Mouse (Mus musculus) liver, embryonic 14.5 days (tissue): ENCODE data around the gene Scarb2. TPM values are rescaled to one million over a fixed set of nuclear protein-coding genes. Genes with fewer than 3 reads are reported as not detected.
A peak's percentile ranks its signal among the peaks of the same experiment; 100 is the strongest.

ENCODE experiments used
- ATAC-seq: fragments of 200-750 bp; cut with Nextera tagmentation; 2 replicates; pipeline ENCODE4 v1.8.0; 2017; ENCODE audit warnings: moderate number of reproducible peaks, mild to moderate bottlenecking, moderate library complexity; ENCODE audit not compliant: insufficient read depth
- DNase-seq, 3 experiments: peaks; one replicate each; pipeline ENCODE4 v3.0.0-alpha.2; 2012 to 2013; ENCODE audit warnings: low read depth in 3 of 3, low spot score in 3 of 3
- H3K27ac ChIP-seq: fragments of 300-500 bp; sonication (generic); 2 replicates; pipeline ENCODE4 v1.5.1; 2014; ENCODE audit warnings: moderate library complexity, mild to moderate bottlenecking, control low read depth, inconsistent platforms
- H3K27me3 ChIP-seq: fragments of 300-500 bp; sonication (generic); 2 replicates; pipeline ENCODE4 v1.6.1; 2014; ENCODE audit warnings: mild to moderate bottlenecking, low read length, moderate library complexity; ENCODE audit not compliant: control insufficient read depth, insufficient read depth
- H3K36me3 ChIP-seq: fragments of 300-500 bp; sonication (generic); replicated peaks from 2 replicates; pipeline ENCODE4 v1.6.1; 2014; ENCODE audit warnings: low read depth; ENCODE audit not compliant: control insufficient read depth, insufficient read depth
- H3K4me1 ChIP-seq, 2 experiments: fragments of 200-500 bp in 1 of 2; fragments of 300-500 bp in 1 of 2; sonication (generic) in 1 of 2; replicated peaks; 2 replicates each; pipeline ENCODE4 v1.6.1; 2012 to 2014; ENCODE audit warnings: antibody characterized with exemption in 1 of 2, inconsistent platforms in 1 of 2, low read length in 1 of 2; ENCODE audit not compliant: control insufficient read depth in 2 of 2, insufficient read depth in 2 of 2
- H3K4me2 ChIP-seq: fragments of 300-500 bp; sonication (generic); 2 replicates; pipeline ENCODE4 v1.6.1; 2014; ENCODE audit warnings: low read depth, mild to moderate bottlenecking, control low read depth, moderate library complexity
- H3K4me3 ChIP-seq, 2 experiments: fragments of 200-500 bp in 1 of 2; fragments of 300-500 bp in 1 of 2; sonication (generic) in 1 of 2; 2 replicates each; pipeline ENCODE4 v1.5.1; 2012 to 2014; ENCODE audit warnings: low read depth in 2 of 2, low read length in 2 of 2, mild to moderate bottlenecking in 2 of 2, control low read depth in 1 of 2, inconsistent platforms in 1 of 2, moderate library complexity in 1 of 2; ENCODE audit not compliant: insufficient read depth in 1 of 2
- H3K9ac ChIP-seq: fragments of 300-500 bp; sonication (generic); replicated peaks from 2 replicates; pipeline ENCODE4 v1.6.1; 2014; ENCODE audit warnings: mild to moderate bottlenecking, control low read depth, moderate library complexity
- H3K9me3 ChIP-seq: fragments of 300-500 bp; sonication (generic); 2 replicates; pipeline ENCODE4 v1.6.1; 2016; ENCODE audit warnings: low read length, mixed read lengths; ENCODE audit not compliant: control insufficient read depth
- CTCF ChIP-seq: IDR thresholded peaks from 2 replicates; pipeline ENCODE4 v1.5.1; 2016; ENCODE audit warnings: antibody characterized with exemption, low read depth, control low read depth
- EP300 ChIP-seq: IDR thresholded peaks from 2 replicates; pipeline ENCODE4 v1.6.1; 2016; ENCODE audit warnings: antibody characterized with exemption, low read depth
- WGBS: fragments of 180-500 bp; shearing (Covaris S2); extraction: QIAGEN DNeasy Blood & Tissue Kit; methylation state at CpG from one replicate; pipeline ENCODE4 v1.1.7; 2014; ENCODE audit not compliant: insufficient replicate concordance; 5-methylcytosine and 5-hydroxymethylcytosine counted together
- microRNA-seq: library from miRNA; unstranded; fragments of <30 nt; microRNA quantifications from one replicate; pipeline ENCODE4, GENCODE M21; 2016
- polyA plus RNA-seq, 2 experiments: library from polyadenylated mRNA; depleted of rRNA in 1 of 2; stranded (reverse) in 1 of 2; unstranded in 1 of 2; fragments of >200 nt; fragmentation: Nextera tagmentation in 1 of 2; extraction: Ambion mirVana in 1 of 2; gene quantifications; 2 replicates each; pipeline versions ENCODE4 v1.2.1 to v1.2.3; 2012 to 2014

Gene Scarb2
- polyA plus RNA-seq, 2 experiments, result 5.2 to 5.7 TPM

DNA sequence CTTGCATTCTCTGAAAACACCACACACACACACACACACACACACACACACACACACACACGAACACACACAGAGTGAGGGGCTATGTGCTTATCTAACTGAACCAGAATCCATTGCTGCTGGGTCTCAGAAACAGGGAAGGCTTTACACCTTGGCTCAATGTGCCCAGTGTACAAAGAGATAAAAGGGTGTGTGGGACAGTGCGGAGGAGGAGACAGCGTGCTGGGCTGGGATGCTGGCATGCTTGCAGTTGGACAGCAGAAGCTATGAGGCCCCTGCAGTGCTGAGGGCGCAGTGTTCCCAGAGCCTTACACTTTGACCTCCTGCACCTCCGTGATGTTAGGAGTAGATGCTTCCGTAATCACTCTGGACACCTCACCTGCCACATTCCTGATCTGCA is 110.2 kb downstream of the Scarb2 start:
- H3K27ac ChIP-seq, result no peak overlapping the region
- peaks cover 14% of the 10 kb centered on the region for H3K27me3 ChIP-seq
- peak; percentile 86 for TF ChIP-seq EP300
- TF ChIP-seq CTCF, result no peak
- ATAC-seq (peak; percentile 89), DNase-seq (peak; percentile 58 to 63 (median 59))
- peak overlapping the region; percentile 33 for H3K4me2 ChIP-seq
- no peaks in the 10 kb centered on the region for H3K9me3 ChIP-seq
- no peak overlapping the region for H3K9ac ChIP-seq
- H3K4me3 ChIP-seq, result no peak overlapping the region
- WGBS, result 21% methylated on average over 6 of the region's 6 CpGs
- no peaks in the 10 kb centered on the region for H3K36me3 ChIP-seq
- H3K4me1 ChIP-seq, result peaks cover 25 to 40% of the 10 kb centered on the region in 2 experiments

DNA sequence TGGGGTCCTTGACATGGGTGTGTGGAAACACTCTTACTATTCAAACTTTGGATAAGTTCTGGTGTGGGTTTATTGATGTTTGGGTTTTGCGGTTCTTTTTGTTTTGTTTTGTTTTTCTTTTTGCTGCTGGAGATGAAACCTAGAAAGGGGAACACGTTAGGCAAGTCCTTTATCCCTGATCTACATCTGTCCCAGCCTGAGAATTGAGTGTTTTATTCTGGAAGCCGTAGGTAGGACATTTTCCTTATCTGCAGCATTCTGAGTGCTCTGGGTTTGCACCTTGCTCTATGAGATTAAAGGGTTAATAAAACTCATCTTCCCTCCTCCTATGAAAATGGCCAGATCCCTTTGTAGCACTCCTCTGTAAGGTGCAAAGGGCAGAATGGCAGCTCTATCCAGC is 110.9 kb downstream of the Scarb2 start:
- ATAC-seq (peak; percentile 11; the same call in 1 of the 2 replicates), DNase-seq (no peak)
- no peak overlapping the region for H3K9ac ChIP-seq
- 28% methylated on average over 3 of the region's 3 CpGs for WGBS
- no peaks in the 10 kb centered on the region for H3K36me3 ChIP-seq
- H3K4me3 ChIP-seq, result no peak overlapping the region
- H3K27ac ChIP-seq, result peak overlapping the region; percentile 63
- no peaks in the 10 kb centered on the region for H3K9me3 ChIP-seq
- no peak for TF ChIP-seq CTCF
- no peak for TF ChIP-seq EP300
- H3K27me3 ChIP-seq, result peaks cover 18% of the 10 kb centered on the region
- H3K4me1 ChIP-seq, result peaks cover 25 to 40% of the 10 kb centered on the region in 2 experiments
- H3K4me2 ChIP-seq, result peak overlapping the region; percentile 33

DNA sequence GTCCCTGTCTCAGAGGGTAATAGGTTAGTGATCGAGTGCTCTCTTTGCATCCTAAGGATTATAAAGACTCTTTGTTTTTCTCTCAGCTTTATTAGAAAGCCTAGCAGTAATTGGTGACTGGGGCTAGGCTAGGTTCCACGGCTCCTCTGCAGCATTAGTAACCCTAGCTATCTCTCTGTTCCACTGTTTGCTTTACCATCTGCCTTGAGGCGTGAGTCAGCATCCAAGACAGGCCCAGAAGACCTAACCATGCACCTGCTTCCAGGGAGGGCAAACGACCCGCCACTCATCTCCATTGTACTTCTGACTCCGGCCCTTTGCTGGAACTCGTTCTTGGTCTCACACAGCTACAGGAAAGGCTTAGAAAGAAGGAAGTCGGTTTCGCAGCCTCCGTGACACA is 112.8 kb downstream of the Scarb2 start:
- Histone ChIP-seq H3K27me3 (peaks cover 21% of the 10 kb centered on the region), H3K4me1 (peaks cover 25 to 40% of the 10 kb centered on the region in 2 experiments), H3K27ac (no peak overlapping the region), H3K9ac (no peak overlapping the region), H3K36me3 (no peaks in the 10 kb centered on the region), H3K9me3 (no peaks in the 10 kb centered on the region), H3K4me3 (peak overlapping the region in 1 of 2 experiments; percentile 13; a peak in 1 of 4 replicates), H3K4me2 (peak overlapping the region; percentile 36)
- peak in 1 of 3 experiments; percentile 35 for DNase-seq
- WGBS, result 25% methylated on average over 10 of the region's 10 CpGs
- peak; percentile 34; the same call in 1 of the 2 replicates for ATAC-seq
- TF ChIP-seq EP300 (0 out of 2 replicates have a peak, but pooled peaks have one; percentile 11), CTCF (no peak)

DNA sequence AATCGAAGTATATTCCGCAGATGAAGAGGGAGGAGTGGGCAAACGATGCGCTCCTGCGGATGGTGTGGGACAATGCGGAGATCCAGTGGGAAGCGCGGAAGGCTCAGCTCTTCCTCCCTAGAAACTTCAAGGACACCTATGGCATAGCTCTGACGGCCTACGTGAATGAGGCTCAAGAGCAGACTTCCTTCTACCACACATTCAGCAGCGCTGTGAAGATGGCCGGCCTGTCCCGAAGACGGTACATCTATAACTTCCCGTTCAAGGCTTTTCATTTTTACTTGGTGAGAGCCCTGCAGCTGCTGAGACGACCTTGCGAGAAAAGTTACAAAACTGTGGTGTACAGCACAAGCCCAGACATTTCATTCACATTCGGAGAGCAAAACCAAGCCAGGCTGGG is 114.1 kb downstream of the Scarb2 start:
- Histone ChIP-seq H3K9me3 (no peaks in the 10 kb centered on the region), H3K27me3 (peaks cover 23% of the 10 kb centered on the region), H3K4me3 (peak overlapping the region; percentile 5 to 7; a peak in 3 of 4 replicates), H3K27ac (no peak overlapping the region), H3K9ac (no peak overlapping the region), H3K4me1 (peaks cover 21 to 37% of the 10 kb centered on the region in 2 experiments), H3K4me2 (peak overlapping the region; percentile 57), H3K36me3 (no peaks in the 10 kb centered on the region)
- ATAC-seq, result no peak
- no peak for TF ChIP-seq CTCF
- TF ChIP-seq EP300, result no peak
- WGBS, result 38% methylated on average over 18 of the region's 18 CpGs
- no peak for DNase-seq

Small RNA genes within 50 kb of the gene (microRNA-seq; reads per million reads assigned to microRNA genes)
- not detected for gene Mir6415

Other genes with a start within 250 kb of the Scarb2 start
- gene Naaa, start 228.7 kb downstream of the Scarb2 start, polyA plus RNA-seq (2012; rRNA removed), result 4.3 and 4.4 TPM in 2 replicates
- 3.6 and 4.5 TPM in 2 replicates for gene Naaa, start 228.7 kb downstream of the Scarb2 start, polyA plus RNA-seq (2014; fragmentation: Nextera tagmentation; extraction: Ambion mirVana)
- gene Sdad1, start 196.4 kb downstream of the Scarb2 start, polyA plus RNA-seq (2012; rRNA removed), result 8.1 and 9.5 TPM in 2 replicates
- gene Sdad1, start 196.4 kb downstream of the Scarb2 start, polyA plus RNA-seq (2014; fragmentation: Nextera tagmentation; extraction: Ambion mirVana), result 17.4 and 18.8 TPM in 2 replicates
- 0.06 TPM in 1 of 2 replicates, not detected in the other for gene Cxcl9, start 178.8 kb downstream of the Scarb2 start, polyA plus RNA-seq (2012; rRNA removed)
- gene Cxcl9, start 178.8 kb downstream of the Scarb2 start, polyA plus RNA-seq (2014; fragmentation: Nextera tagmentation; extraction: Ambion mirVana), result 0.20 TPM in 1 of 2 replicates, not detected in the other
- gene Art3, start 175.0 kb downstream of the Scarb2 start, polyA plus RNA-seq (2012; rRNA removed), result 0.53 and 1.1 TPM in 2 replicates
- 1.7 and 2.1 TPM in 2 replicates for gene Art3, start 175.0 kb downstream of the Scarb2 start, polyA plus RNA-seq (2014; fragmentation: Nextera tagmentation; extraction: Ambion mirVana)
- gene Cxcl10, start 157.9 kb downstream of the Scarb2 start, polyA plus RNA-seq (2012; rRNA removed), result 7.8 and 10.0 TPM in 2 replicates
- gene Cxcl10, start 157.9 kb downstream of the Scarb2 start, polyA plus RNA-seq (2014; fragmentation: Nextera tagmentation; extraction: Ambion mirVana), result 4.8 and 6.0 TPM in 2 replicates
- 14.5 and 20.7 TPM in 2 replicates for gene Nup54, start 71.6 kb downstream of the Scarb2 start, polyA plus RNA-seq (2012; rRNA removed)
- 26.6 and 31.9 TPM in 2 replicates for gene Nup54, start 71.6 kb downstream of the Scarb2 start, polyA plus RNA-seq (2014; fragmentation: Nextera tagmentation; extraction: Ambion mirVana)
- 0.96 and 1.0 TPM in 2 replicates for gene Fam47e, start 48.2 kb upstream of the Scarb2 start, polyA plus RNA-seq (2012; rRNA removed)
- 1.4 and 1.8 TPM in 2 replicates for gene Fam47e, start 48.2 kb upstream of the Scarb2 start, polyA plus RNA-seq (2014; fragmentation: Nextera tagmentation; extraction: Ambion mirVana)
- 2.6 and 3.7 TPM in 2 replicates for gene Stbd1, start 96.2 kb upstream of the Scarb2 start, polyA plus RNA-seq (2012; rRNA removed)
- 9.2 and 10.1 TPM in 2 replicates for gene Stbd1, start 96.2 kb upstream of the Scarb2 start, polyA plus RNA-seq (2014; fragmentation: Nextera tagmentation; extraction: Ambion mirVana)
- gene Ccdc158, start 168.4 kb upstream of the Scarb2 start, polyA plus RNA-seq (2012; rRNA removed), result 0.11 and 0.21 TPM in 2 replicates
- gene Ccdc158, start 168.4 kb upstream of the Scarb2 start, polyA plus RNA-seq (2014; fragmentation: Nextera tagmentation; extraction: Ambion mirVana), result 0.04 and 0.09 TPM in 2 replicates
- 0.30 and 0.35 TPM in 2 replicates for gene Shroom3, start 176.6 kb upstream of the Scarb2 start, polyA plus RNA-seq (2012; rRNA removed)
- 0.11 and 0.35 TPM in 2 replicates for gene Shroom3, start 176.6 kb upstream of the Scarb2 start, polyA plus RNA-seq (2014; fragmentation: Nextera tagmentation; extraction: Ambion mirVana)